In genomic region chr2:117343240-117343624, GRCm38 (mm10) we compare ENCODE assay signal across 8 mouse cellular contexts. TPM values are rescaled to one million over a fixed set of nuclear protein-coding genes. Genes with fewer than 3 reads are reported as not detected.
DNase-seq lines count a peak whose midpoint lies in the region; ATAC-seq lines count a peak whose summit lies in the region.

No protein-coding gene starts in this region.

- peak overlapping the region; percentile 96 for H3K4me2 ChIP-seq in embryonic facial prominence, embryonic 15.5 days (replicated peaks)

- peak overlapping the region; percentile 55 for H3K4me3 ChIP-seq in embryonic facial prominence, embryonic 15.5 days (replicated peaks)
- peak overlapping the region; percentile 74 for H3K4me3 ChIP-seq in midbrain, embryonic 10.5 days

- 27% methylated on average over 7 of the region's 7 CpGs for WGBS in embryonic facial prominence, embryonic 15.5 days
- 43% methylated on average over 7 of the region's 7 CpGs for WGBS in midbrain, embryonic 10.5 days

- no peak for DNase-seq in frontal cortex, postnatal 36 days (ENCODE audit: low spot score in 2 of 2)
- peak; percentile 28 for DNase-seq in kidney, adult 9 months
- no peak for DNase-seq in midbrain, embryonic 10.5 days (ENCODE audit: low spot score)
- DNase-seq in thymus, postnatal 36 days: peak; percentile 63 to 78
- no peak for DNase-seq in embryo, embryonic 9.5 days (ENCODE audit: extremely low spot score)
- no peak for DNase-seq in gastrocnemius, postnatal 4 days (ENCODE audit: low spot score in 2 of 2)

- H3K36me3 ChIP-seq in embryonic facial prominence, embryonic 15.5 days: no peaks in the 10 kb centered on the region
- H3K36me3 ChIP-seq in midbrain, embryonic 10.5 days: no peaks in the 10 kb centered on the region

- peaks cover 23% of the 10 kb centered on the region for H3K27me3 ChIP-seq in embryonic facial prominence, embryonic 15.5 days
- H3K27me3 ChIP-seq in midbrain, embryonic 10.5 days (ENCODE audit: low read depth, poor library complexity, severe bottlenecking): peaks cover 44% of the 10 kb centered on the region

- H3K27ac ChIP-seq in embryonic facial prominence, embryonic 15.5 days (replicated peaks): no peak overlapping the region
- H3K27ac ChIP-seq in midbrain, embryonic 10.5 days (replicated peaks): no peak overlapping the region

- H3K9me3 ChIP-seq in embryonic facial prominence, embryonic 15.5 days (replicated peaks): no peaks in the 10 kb centered on the region
- H3K9me3 ChIP-seq in midbrain, embryonic 10.5 days (replicated peaks): no peaks in the 10 kb centered on the region

- H3K4me1 ChIP-seq in embryonic facial prominence, embryonic 15.5 days: peaks cover 22% of the 10 kb centered on the region
- peaks cover 20% of the 10 kb centered on the region for H3K4me1 ChIP-seq in midbrain, embryonic 10.5 days

- 0 out of 2 replicates have a peak, but pooled peaks have one; percentile 0 for ATAC-seq in frontal cortex, adult (ENCODE audit: low TSS enrichment)
- peak; percentile 39; the same call in 1 of the 2 replicates for ATAC-seq in embryonic facial prominence, embryonic 15.5 days (ENCODE audit: insufficient number of reproducible peaks, low FRiP score, low TSS enrichment, low read depth)

- H3K9ac ChIP-seq in embryonic facial prominence, embryonic 15.5 days: no peak overlapping the region

RNA-seq across cellular contexts. Expression of gene Rasgrp1, which starts 0.4 kb away (rescaled TPM):
- 1.6 and 1.7 TPM in 2 replicates for polyA plus RNA-seq in embryonic facial prominence, embryonic 15.5 days (2015; fragmentation: Nextera tagmentation; extraction: Ambion mirVana)
- 0.57 and 0.78 TPM in 2 replicates for polyA plus RNA-seq in midbrain, embryonic 10.5 days (2016; fragmentation: Nextera tagmentation; extraction: Ambion mirVana)
- under 1 TPM; 0.61 to 0.73 TPM for total RNA-seq in gastrocnemius, postnatal 4 days (2021)

Comparison
In these comparisons a context has a peak if more than half of its experiments do, and no peak if none do; other contexts are left out.
1. DNase-seq: peak in kidney, adult 9 months (single experiment) and thymus, postnatal 36 days (2 of 2); none in frontal cortex, postnatal 36 days (0 of 2), midbrain, embryonic 10.5 days (single experiment), embryo, embryonic 9.5 days (single experiment) and gastrocnemius, postnatal 4 days (0 of 2).